Mouse (Mus musculus): ENCODE results near the gene Idua. TPM values are rescaled to one million over a fixed set of nuclear protein-coding genes. Genes with fewer than 3 reads are reported as not detected.
A peak's percentile ranks its signal among the peaks of the same experiment; 100 is the strongest.

Idua gene
- polyA plus RNA-seq, 1 experiment: 62.6 TPM

- no peak for TF ChIP-seq POLR2A (IDR thresholded peaks at IDR 0.05; ENCODE audit: borderline replicate concordance, low read depth, low read length)
- TF ChIP-seq CTCF (IDR thresholded peaks at IDR 0.05; ENCODE audit: low read depth, low read length): no peak
- Histone ChIP-seq H3K4me1 (ENCODE audit: control insufficient read depth, insufficient read depth, low read length) (peaks cover 5% of the 10 kb centered on the region; the same call in 1 of the 2 replicates), H3K4me3 (ENCODE audit: insufficient read depth, low read length) (no peak overlapping the region), H3K27ac (ENCODE audit: insufficient read depth, low read depth, low read length) (no peak overlapping the region)
Observed at GRCm38 (mm10) chr5:108713096-108713495, 53.0 kb downstream of the Idua start.

DNA sequence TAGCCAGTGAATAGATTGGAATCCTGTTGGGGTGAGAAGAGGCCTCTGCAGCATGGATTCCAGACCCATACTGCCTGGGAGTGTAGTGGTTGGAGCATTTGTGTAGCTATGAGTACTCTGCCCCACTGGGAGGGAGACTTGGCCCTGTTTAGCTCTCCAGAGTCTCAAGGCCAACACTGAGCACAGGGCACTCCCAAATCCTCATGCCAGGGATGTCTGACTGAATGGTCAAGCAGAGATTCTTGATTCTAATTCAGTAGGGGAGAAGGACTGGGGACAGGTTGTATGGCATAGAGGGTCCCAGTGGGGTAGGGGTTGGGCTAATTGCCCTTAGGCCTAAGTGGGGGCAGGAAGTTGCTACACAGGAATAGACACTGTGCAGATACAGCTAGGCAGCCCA lies 53.6 kb downstream of the Idua start:
- TF ChIP-seq POLR2A (IDR thresholded peaks at IDR 0.05; ENCODE audit: borderline replicate concordance, low read depth, low read length) (no peak), CTCF (IDR thresholded peaks at IDR 0.05; ENCODE audit: low read depth, low read length) (no peak)
- Histone ChIP-seq H3K27ac (ENCODE audit: insufficient read depth, low read depth, low read length) (no peak overlapping the region), H3K4me1 (ENCODE audit: control insufficient read depth, insufficient read depth, low read length) (peaks cover 5% of the 10 kb centered on the region; the same call in 1 of the 2 replicates), H3K4me3 (ENCODE audit: insufficient read depth, low read length) (no peak overlapping the region)

DNA sequence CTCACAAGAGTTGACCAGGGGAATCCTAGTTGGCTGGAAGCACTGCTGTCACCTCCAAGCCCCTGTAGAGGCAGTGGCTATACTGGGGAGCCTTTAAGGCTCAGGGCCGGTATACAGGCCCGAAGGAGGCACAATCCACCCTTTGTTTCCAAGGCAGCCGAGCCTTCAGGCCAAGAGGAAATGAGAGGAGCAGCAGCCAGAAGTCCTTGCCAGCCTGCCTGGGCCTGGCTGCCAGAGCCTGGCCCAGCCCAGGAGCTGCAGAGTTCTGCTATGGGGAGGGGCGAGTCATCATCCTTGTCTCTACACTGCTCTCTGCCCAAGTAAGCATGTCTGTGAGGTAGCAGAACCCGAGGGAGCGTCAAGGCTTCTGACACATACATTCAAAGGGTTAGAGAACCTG lies 54.0 kb downstream of the Idua start:
- no peak overlapping the region for H3K27ac ChIP-seq (ENCODE audit: insufficient read depth, low read depth, low read length)

GRCm38 (mm10) chr5:108715974-108716373 lies 55.8 kb downstream of the Idua start:
- no peak overlapping the region for H3K27ac ChIP-seq (ENCODE audit: insufficient read depth, low read depth, low read length)
- peaks cover 2% of the 10 kb centered on the region; the same call in 1 of the 2 replicates for H3K4me1 ChIP-seq (ENCODE audit: control insufficient read depth, insufficient read depth, low read length)
- TF ChIP-seq CTCF (IDR thresholded peaks at IDR 0.05; ENCODE audit: low read depth, low read length) (no peak), POLR2A (IDR thresholded peaks at IDR 0.05; ENCODE audit: borderline replicate concordance, low read depth, low read length) (no peak)
- no peak overlapping the region for H3K4me3 ChIP-seq (ENCODE audit: insufficient read depth, low read length)

More for the DNA sequence above, 54.0 kb downstream of the Idua start:
- Histone ChIP-seq H3K4me3 (ENCODE audit: insufficient read depth, low read length) (no peak overlapping the region), H3K4me1 (ENCODE audit: control insufficient read depth, insufficient read depth, low read length) (peaks cover 5% of the 10 kb centered on the region; the same call in 1 of the 2 replicates)
- TF ChIP-seq POLR2A (IDR thresholded peaks at IDR 0.05; ENCODE audit: borderline replicate concordance, low read depth, low read length) (no peak), CTCF (IDR thresholded peaks at IDR 0.05; ENCODE audit: low read depth, low read length) (no peak)

GRCm38 (mm10) chr5:108718051-108718450 lies 57.9 kb downstream of the Idua start:
- TF ChIP-seq CTCF (IDR thresholded peaks at IDR 0.05; ENCODE audit: low read depth, low read length): no peak
- no peak for TF ChIP-seq POLR2A (IDR thresholded peaks at IDR 0.05; ENCODE audit: borderline replicate concordance, low read depth, low read length)
- no peaks in the 10 kb centered on the region for H3K4me1 ChIP-seq (ENCODE audit: control insufficient read depth, insufficient read depth, low read length)
- H3K27ac ChIP-seq (ENCODE audit: insufficient read depth, low read depth, low read length): no peak overlapping the region
- no peak overlapping the region for H3K4me3 ChIP-seq (ENCODE audit: insufficient read depth, low read length)

- Histone ChIP-seq H3K4me3 (ENCODE audit: insufficient read depth, low read length) (no peak overlapping the region), H3K27ac (ENCODE audit: insufficient read depth, low read depth, low read length) (no peak overlapping the region), H3K4me1 (ENCODE audit: control insufficient read depth, insufficient read depth, low read length) (no peaks in the 10 kb centered on the region)
- TF ChIP-seq POLR2A (IDR thresholded peaks at IDR 0.05; ENCODE audit: borderline replicate concordance, low read depth, low read length) (no peak), CTCF (IDR thresholded peaks at IDR 0.05; ENCODE audit: low read depth, low read length) (no peak)
Observed at GRCm38 (mm10) chr5:108719761-108720160, 59.6 kb downstream of the Idua start.

GRCm38 (mm10) chr5:108724006-108724405 lies 63.9 kb downstream of the Idua start:
- Histone ChIP-seq H3K4me3 (ENCODE audit: insufficient read depth, low read length) (no peak overlapping the region), H3K27ac (ENCODE audit: insufficient read depth, low read depth, low read length) (no peak overlapping the region), H3K4me1 (ENCODE audit: control insufficient read depth, insufficient read depth, low read length) (no peaks in the 10 kb centered on the region)
- TF ChIP-seq POLR2A (IDR thresholded peaks at IDR 0.05; ENCODE audit: borderline replicate concordance, low read depth, low read length): no peak
- no peak for TF ChIP-seq CTCF (IDR thresholded peaks at IDR 0.05; ENCODE audit: low read depth, low read length)

DNA sequence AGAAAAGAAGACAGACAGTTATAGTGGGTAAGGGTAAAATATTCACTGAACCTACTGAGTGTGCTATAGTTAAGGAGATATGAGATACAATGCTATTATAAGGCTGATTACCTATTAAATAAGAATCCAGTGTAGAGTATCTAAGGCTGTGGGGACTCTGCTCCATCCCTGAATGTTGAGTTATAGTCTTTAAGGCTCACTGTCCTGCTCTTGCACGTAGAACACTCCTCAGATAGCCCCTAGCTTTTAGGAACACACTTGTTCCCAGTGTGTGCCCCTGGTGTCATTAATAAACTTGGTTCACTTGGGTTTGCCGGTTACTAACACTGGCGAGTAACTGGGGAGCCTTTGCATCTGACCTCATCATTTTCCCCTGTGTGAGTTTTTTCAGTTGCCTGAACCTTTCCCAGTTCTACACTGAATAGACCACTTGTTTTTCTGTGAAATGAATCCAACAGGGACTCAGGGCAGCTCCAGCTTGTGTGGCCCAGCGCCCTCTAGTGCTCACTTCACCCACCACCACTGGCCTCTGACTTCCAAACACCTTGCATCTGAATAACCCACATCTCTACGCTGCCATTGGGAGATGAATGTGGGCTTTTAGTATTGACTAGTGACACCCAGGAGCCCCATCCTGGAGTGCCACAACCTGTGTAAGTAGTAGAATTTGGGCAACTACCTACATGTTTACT lies 66.6 kb downstream of the Idua start:
- Histone ChIP-seq H3K4me1 (ENCODE audit: control insufficient read depth, insufficient read depth, low read length) (no peaks in the 10 kb centered on the region), H3K27ac (ENCODE audit: insufficient read depth, low read depth, low read length) (no peak overlapping the region), H3K4me3 (ENCODE audit: insufficient read depth, low read length) (no peak overlapping the region)
- TF ChIP-seq CTCF (IDR thresholded peaks at IDR 0.05; ENCODE audit: low read depth, low read length) (peak; percentile 72), POLR2A (IDR thresholded peaks at IDR 0.05; ENCODE audit: borderline replicate concordance, low read depth, low read length) (no peak)

GRCm38 (mm10) chr5:108727425-108727824 lies 67.3 kb downstream of the Idua start:
- no peak for TF ChIP-seq CTCF (IDR thresholded peaks at IDR 0.05; ENCODE audit: low read depth, low read length)
- H3K27ac ChIP-seq (ENCODE audit: insufficient read depth, low read depth, low read length): no peak overlapping the region
- no peaks in the 10 kb centered on the region for H3K4me1 ChIP-seq (ENCODE audit: control insufficient read depth, insufficient read depth, low read length)
- no peak overlapping the region for H3K4me3 ChIP-seq (ENCODE audit: insufficient read depth, low read length)

Other genes with a start within 250 kb of the Idua start
- 222 and 238 TPM in 2 replicates for gene Atp5k, start 225.9 kb upstream of the Idua start, polyA plus RNA-seq (2012; ENCODE audit: insufficient read depth, insufficient read length, missing spikeins)
- 8.7 and 9.8 TPM in 2 replicates for gene Mfsd7a, start 211.4 kb upstream of the Idua start, polyA plus RNA-seq (2012; ENCODE audit: insufficient read depth, insufficient read length, missing spikeins)
- gene Pcgf3, start 199.1 kb upstream of the Idua start, polyA plus RNA-seq (2012; ENCODE audit: insufficient read depth, insufficient read length, missing spikeins): 16.9 and 23.9 TPM in 2 replicates
- gene Cplx1, start 110.3 kb upstream of the Idua start, polyA plus RNA-seq (2012; ENCODE audit: insufficient read depth, insufficient read length, missing spikeins): not detected in 2 replicates
- gene Gak, start 30.6 kb upstream of the Idua start, polyA plus RNA-seq (2012; ENCODE audit: insufficient read depth, insufficient read length, missing spikeins): 105 TPM in 2 replicates
- gene Tmem175, start 30.6 kb upstream of the Idua start, polyA plus RNA-seq (2012; ENCODE audit: insufficient read depth, insufficient read length, missing spikeins): 38.1 and 40.7 TPM in 2 replicates
- 15.2 and 15.7 TPM in 2 replicates for gene Dgkq, start 9.3 kb downstream of the Idua start, polyA plus RNA-seq (2012; ENCODE audit: insufficient read depth, insufficient read length, missing spikeins)
- gene Slc26a1, start 15.2 kb downstream of the Idua start, polyA plus RNA-seq (2012; ENCODE audit: insufficient read depth, insufficient read length, missing spikeins): not detected in 2 replicates
- gene Fgfrl1, start 32.1 kb downstream of the Idua start, polyA plus RNA-seq (2012; ENCODE audit: insufficient read depth, insufficient read length, missing spikeins): 1.5 and 2.4 TPM in 2 replicates
- 0.66 TPM in 1 of 2 replicates, not detected in the other for gene Rnf212, start 114.7 kb downstream of the Idua start, polyA plus RNA-seq (2012; ENCODE audit: insufficient read depth, insufficient read length, missing spikeins)
- gene Tmed11, start 135.0 kb downstream of the Idua start, polyA plus RNA-seq (2012; ENCODE audit: insufficient read depth, insufficient read length, missing spikeins): not detected in 2 replicates
- gene Vmn2r8, start 148.5 kb downstream of the Idua start, polyA plus RNA-seq (2012; ENCODE audit: insufficient read depth, insufficient read length, missing spikeins): not detected in 2 replicates
- gene Vmn2r9, start 192.3 kb downstream of the Idua start, polyA plus RNA-seq (2012; ENCODE audit: insufficient read depth, insufficient read length, missing spikeins): not detected in 2 replicates

Data from bone marrow macrophage, adult 2 months (primary cell).